Mouse (Mus musculus) NIH3T3 (cell line): ENCODE results near the gene Klk7.
A peak's percentile ranks its signal among the peaks of the same experiment; 100 is the strongest.

Experiments
- DNase-seq: peaks from one replicate; pipeline ENCODE4 v3.0.0-alpha.2; 2012; ENCODE audit warnings: low read depth

The Klk7 gene

DNA sequence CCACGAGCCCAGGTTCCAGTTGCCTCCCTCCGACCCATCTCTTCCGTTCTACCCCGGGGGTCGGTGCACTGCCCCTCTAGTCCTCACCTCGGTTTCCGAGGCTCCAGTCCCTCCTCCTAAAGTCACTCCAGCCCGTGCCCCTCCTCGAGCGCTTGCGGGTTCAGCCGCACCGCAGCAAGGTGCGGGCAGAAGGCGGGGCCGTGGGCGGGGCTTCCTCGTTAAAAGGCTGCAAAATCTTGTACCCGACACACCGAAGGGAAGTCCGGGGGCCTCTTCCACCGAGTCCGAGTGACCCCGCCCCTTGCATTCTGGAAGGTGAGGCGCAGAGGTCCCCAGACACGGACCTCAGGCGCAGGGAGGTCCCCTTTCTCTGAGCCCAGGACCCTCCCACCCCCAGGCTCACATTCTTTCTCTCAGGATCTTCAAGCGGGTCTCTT, 13.7 kb upstream of the Klk7 start, which contains the start of gene Klk8:
Gene Klk8, plus strand, starts transcription at position 245 of the 437 bp plus-strand sequence.
- DNase-seq, result peak; percentile 53

DNA sequence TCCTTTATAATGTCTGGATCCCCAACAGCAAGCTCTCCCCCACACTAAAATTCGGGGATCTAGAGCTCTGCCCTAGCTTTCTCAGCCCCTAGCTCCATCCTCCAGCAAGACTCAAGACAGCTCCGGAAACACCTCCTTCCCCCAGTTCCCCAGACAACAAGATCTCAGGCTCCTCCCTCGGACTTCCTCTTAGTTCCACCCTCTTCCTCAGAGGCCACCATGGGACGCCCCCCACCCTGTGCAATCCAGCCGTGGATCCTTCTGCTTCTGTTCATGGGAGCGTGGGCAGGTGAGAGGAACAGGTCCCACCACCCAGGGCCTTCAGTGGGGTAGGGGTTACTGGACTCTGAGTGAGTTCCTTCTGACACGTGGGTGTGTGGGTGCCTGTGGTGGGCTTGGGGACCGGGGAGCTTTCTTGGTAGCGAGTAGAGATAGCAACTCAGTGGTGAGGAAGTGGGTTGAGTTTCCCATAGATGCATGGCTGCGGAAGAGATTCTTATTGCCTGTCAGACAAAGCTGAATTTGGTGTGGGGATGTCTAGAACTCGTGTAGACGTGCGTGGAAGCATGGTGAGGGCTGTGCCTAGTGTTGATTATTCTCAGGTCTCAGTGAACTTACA, 13.1 kb upstream of the Klk7 start:
- no peak for DNase-seq

DNA sequence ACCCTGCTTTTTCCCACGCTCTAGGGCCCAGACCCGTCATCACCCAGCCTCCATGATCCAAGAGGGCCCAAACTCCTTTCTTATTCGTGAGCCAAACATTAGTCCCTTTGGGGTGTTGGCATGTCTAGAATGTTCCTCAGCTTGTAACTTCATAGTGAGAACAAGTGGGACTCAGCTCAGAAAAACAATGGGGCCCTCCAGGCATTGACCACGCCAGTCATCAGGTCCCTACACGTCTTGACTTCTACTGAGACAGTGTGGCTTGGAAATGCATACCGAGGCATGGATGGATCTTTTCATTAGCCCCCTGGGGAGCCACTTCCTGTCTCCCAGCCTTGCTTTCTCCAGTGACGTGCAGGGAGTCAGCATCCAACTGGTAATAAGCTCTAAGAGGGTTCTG, 11.2 kb upstream of the Klk7 start:
- DNase-seq, result no peak

DNA sequence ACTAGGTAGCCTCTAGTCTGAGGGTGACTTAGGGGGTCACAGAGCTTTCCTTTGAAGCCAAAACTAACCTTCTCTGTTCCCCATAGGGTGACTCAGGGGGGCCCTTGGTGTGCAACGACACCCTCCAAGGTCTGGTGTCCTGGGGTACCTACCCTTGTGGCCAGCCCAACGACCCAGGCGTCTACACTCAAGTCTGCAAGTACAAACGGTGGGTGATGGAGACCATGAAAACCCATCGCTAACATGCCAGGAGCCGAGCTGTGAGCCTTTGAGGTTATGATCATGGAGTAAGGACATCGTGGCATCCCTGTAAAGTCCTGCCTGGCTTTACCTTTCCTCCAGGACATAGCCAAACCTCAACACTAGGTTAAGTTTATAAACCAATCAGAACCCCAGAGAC, 4.1 kb downstream of the Klk7 start:
- DNase-seq, result no peak

DNA sequence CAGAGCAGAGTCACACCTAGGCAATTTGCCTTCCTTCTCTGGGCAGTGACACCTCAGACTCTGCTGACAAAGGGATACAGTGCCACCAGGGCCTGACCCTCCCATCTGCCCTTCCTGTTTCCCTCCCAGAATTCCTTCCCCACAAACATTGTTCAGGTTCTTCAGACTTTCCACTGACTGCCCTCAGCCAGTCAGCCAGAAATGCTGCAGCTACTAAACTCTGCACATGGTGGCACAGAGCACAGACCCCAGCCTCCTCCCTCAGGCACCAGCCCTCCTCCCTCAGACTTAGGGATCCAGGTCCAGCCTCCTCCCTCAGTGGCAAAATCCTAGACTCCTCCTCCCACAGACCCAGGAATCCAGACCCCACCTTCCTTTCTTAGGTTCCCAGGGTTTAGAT, 5.7 kb downstream of the Klk7 start:
- no peak for DNase-seq

DNA sequence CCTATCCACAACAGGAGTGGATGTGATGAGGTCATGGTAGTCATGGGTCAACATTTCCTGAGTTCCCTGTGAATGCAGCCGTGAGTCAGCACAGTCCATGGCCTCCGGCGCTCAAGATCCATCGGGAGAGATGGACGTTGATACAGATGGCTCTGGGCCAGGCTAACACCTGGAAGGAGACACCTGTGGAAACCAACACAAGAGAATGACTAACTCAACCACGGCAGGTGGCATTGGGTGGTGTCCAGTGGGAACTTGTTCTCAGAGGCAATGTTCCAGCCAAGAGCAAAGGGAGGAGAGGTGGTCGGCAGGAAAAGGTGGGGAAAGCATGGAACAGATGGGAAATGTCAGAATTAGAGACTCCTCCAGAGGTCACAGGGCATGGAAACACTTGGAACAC, 10.5 kb downstream of the Klk7 start:
- DNase-seq, result no peak

DNA sequence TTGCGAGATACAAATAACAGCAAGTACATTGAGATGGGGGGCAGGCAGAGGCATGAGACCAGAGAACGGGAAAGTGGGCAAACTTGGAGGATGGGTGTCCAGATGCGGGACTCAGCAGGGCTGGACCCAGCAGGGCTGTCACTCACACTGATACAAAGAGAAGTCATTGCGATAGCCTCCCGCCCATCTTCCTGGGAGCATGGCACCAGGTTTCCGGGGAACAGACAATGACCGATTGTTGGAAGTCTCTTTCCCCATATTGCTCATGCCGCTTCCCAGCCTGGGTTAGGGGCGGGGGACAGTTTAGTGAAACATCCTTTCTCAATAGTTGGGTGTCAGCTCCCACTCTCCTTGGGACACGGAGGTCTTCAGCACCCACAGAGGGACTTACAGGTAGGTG, 13.1 kb downstream of the Klk7 start, which contains the start of gene Klk6:
Gene Klk6, plus strand, starts transcription at position 301 of the 400 bp plus-strand sequence.
- no peak for DNase-seq

DNA sequence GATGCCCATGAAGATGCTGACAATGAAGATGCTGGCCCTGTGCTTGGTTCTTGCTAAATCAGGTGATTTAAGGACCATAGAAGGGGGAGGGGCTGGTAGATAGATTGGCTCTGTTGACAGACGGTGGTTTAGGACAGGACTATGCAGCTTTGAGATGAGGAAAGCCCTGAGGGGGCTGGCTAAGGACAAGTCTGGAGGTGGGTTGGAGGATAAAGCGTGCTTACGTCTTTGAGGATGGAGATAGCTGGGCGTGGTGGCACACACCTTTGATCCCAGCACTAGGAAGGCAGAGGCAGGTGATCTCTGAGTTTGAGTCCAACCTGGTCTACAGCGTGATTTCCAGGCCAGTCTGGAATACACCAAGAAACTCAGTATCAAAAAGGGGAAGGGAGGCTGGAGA, 15.0 kb downstream of the Klk7 start:
- no peak for DNase-seq

DNA sequence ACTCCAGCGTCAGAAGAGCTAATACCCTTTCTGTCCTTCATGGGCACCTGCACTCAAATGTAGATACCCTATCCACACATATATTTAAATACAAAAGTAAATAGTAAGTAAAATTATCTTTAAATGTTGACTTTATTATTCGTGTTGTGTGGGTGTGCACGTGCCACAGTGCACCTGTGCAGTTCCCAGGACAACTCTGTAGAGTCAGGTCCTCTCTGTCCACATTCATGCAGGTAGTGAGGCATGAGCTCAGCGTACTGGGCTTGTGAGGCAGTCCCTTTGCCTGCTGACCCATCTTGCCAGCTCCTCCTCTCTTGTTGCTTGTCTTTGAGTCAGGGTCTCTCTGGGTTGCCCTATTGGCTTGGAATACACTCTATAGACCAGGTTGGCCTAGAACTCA, 16.6 kb downstream of the Klk7 start:
- DNase-seq, result no peak

DNA sequence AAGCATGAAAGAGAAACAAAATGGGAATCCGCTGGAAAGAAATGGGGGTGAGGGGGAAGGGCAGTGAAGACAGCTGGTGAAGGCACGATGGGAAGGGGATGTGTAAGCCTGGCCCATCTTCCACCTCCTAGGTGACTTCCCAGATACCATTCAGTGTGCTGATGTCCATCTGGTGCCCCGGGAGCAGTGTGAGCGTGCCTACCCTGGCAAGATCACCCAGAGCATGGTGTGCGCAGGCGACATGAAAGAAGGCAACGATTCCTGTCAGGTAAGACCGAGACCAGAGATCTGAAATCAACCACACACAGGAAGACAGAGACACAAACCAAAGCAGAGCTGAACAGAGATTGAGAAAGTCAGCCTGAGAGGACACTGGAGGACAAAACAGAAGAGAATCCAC, 17.9 kb downstream of the Klk7 start:
- DNase-seq, result no peak

DNA sequence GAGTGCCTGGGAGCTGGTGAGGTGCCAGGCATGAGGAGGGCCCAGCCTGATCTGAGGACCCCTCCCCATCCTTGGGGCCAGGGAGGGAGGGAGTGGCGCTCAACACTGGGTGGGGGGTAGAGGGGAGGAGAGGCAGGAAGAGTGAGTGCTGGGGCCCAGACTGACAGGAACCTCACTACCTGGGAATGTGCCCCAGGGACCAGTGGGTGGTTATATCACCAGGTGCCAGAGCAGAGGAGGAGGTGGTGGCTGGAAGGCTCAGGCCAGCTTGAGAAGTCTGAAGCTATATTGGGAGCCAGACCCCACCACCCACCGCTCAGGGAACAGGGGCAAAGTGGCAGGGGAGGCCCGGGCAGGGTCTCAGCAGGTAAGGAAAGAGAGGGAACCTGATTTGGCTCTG, 30.6 kb downstream of the Klk7 start, which contains the start of gene Klk5:
Gene Klk5, plus strand, starts transcription at position 271 of the 400 bp plus-strand sequence.
- DNase-seq, result no peak

DNA sequence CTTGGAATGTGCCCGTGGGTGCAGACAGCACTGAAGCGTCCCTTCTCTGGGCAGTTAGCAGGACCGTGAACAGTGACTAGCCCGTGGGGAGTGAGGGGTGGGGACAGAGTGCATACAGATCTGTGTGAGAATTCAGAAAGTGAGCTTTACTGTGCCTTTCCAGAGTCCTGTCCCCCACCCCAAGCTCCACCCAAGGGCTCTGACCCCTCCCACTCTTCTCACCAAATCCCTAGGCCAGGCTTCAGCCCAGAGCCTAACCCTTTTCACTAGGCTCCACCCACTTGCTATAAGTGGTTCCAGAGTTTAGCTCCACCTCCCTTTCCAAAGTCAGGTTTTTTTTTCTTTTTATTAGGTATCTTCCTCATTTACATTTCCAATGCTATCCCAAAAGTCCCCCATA, 32.7 kb downstream of the Klk7 start:
- no peak for DNase-seq

DNA sequence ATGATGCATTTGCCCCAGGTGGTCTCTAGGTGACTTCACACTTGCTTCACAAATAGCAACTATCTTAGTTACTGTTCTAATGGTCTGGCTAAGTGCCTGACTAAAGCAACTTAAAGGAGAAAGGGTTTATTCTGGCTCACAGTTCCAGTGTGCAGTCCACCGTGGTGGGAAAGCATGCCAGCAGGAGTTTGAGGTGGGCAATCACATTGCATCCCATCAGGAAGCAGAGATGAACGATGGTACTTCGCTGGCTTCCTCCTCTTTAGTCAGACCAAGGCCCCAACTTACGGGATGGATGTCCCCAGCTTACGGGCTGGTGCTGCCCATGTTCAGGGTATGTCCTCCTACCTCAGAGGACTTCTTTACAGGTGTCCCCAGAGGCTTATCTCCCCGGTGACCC, 40.5 kb downstream of the Klk7 start:
- no peak for DNase-seq

DNA sequence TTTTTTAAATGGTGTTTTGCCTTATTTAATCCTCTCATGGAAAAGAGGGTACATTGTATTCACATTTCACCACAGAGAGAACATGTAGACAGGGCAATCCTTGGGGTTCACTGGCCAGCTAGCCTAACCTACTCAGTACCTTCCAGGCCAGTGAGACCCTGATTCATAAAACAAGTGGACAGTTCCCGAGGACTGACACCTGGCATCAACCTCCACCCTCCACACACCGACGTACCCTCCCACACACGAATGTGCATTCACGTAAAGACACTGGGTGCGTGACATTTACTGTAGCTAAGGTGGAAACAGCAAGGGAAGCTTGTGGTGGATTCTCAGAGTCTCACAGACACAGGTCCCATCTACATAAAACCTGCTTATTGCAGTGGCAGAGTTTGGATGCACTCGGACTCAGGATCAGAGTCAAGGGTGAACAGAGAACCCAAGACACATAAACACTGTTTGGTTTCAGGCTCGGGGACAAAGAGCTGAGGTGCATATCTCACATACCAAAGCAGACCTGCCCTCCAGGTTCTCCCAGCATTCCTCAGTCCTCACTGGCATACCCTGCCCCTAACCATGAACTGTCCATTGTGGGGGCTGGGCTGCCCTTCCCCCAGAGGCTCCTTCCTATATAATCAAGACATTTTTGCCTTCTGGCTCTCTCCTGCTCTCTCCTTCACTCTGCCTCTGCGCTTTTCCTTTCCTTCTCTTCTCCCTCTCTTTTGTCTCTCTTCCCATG, 43.7 kb downstream of the Klk7 start:
- DNase-seq, result no peak

DNA sequence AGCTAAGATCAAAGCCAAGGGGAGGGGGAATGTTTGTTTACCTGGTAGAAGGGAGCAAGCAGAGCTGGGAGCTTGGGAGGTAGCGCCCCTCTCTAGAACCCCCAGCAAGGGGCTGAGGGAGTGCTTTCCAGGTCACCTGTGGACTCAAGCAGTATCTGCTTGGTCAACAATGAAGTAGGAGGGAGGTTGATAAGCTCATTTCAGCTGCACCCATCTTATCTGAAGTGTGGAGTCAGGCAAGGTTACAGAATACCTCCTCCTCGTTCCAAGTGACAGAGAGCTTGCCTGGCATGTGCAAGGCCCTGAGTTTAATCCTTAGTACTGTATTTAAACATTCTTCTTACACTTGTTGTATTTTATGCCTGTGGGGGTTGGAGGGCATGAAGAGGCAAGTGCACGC, 44.6 kb downstream of the Klk7 start:
- DNase-seq, result no peak

DNA sequence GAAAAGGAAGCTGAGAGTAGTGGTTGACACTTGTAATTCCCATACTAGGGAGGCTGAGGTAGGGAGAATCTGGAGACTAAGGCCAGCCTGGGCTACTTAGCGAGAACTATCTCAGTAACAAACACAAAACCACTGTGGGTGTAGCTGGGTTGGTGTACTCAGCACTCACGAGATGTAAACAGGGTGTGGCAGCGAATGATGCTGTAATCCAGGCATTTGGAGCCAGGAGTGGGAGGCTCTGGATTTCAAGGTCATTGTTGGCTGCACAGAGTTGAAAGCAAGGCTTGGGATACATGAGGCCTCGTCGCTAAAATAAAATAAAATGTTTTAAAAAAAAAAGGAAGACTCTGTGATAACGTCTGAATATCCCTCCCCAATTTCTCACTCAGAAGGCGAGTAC, 45.2 kb downstream of the Klk7 start:
- DNase-seq, result peak; percentile 16

DNA sequence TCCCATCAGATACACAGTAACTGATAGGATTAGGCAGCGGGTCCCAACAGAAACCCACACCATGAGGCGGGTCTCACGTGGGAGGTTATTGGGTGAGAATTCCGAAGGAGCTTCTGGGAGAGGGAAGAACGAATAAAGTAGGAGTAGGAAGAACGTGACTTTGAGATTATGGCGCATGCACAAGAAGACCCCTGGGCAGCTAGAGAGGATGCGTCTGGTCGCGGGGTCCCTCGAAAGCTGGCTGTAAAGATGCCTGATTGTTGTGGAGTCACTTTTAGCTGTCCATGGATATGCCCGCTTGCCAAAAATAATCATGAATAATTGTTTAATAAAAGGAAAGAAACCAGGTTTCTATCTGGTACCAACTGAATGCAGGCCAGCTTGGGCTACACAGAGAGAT, 46.4 kb downstream of the Klk7 start:
- DNase-seq, result no peak

DNA sequence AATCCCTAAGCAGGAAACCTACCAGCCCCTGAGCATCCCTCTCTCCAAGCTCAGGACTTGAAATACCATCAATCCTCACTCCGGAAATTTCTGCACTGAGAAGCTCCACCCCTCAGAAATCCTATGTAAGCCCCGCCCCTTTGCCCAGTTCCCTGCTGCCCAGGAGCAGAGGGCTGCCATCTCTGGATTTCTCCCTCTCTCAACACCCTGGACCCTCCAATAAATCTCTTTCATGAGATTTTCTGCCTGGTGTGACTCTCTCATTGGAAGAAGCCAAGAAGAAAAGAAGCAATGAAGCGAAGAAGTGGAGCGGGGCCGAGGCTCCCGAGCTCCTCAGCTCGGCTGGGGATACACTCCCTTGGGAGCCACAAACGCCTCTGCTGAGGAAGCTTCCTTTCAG, 49.3 kb downstream of the Klk7 start:
- no peak for DNase-seq
